Mouse (Mus musculus) layer of hippocampus, adult 2 months (tissue): ENCODE data around the gene Gm20489. TPM values are rescaled to one million over a fixed set of nuclear protein-coding genes. Genes with fewer than 3 reads are reported as not detected.

Experiments used
- DNase-seq, 2 experiments: peaks; one replicate each; pipeline ENCODE4 v3.0.0; 2022; ENCODE audit warnings: low spot score in 2 of 2
- H3K27ac ChIP-seq: fragments of 200-600 bp; 2 replicates; pipeline ENCODE4 v1.8.1; 2022
- H3K4me3 ChIP-seq: fragments of 200-600 bp; 2 replicates; pipeline ENCODE4 v1.8.1; 2022; ENCODE audit warnings: mild to moderate bottlenecking
- CTCF ChIP-seq: fragments of 200-600 bp; conservative IDR thresholded peaks from 2 replicates; pipeline ENCODE4 v1.8.1; 2022; ENCODE audit warnings: antibody characterized with exemption, mild to moderate bottlenecking, moderate library complexity
- total RNA-seq, 2 experiments: library from RNA; stranded (reverse); gene quantifications; 2 replicates each; pipeline ENCODE4 v1.2.3; 2021

Gm20489 gene
- total RNA-seq, 2 experiments from 2014 or later, result not detected

- Histone ChIP-seq H3K27ac (peak within 1 kb of the TSS; percentile 82), H3K4me3 (peak within 1 kb of the TSS; percentile 64)
- DNase-seq, result peak; percentile 78 to 87
- TF ChIP-seq CTCF, result no peak
Observed at GRCm38 (mm10) chrX:101253952-101254729, 14.7 kb downstream of the Gm20489 start, which contains the start of gene Foxo4. Gene Foxo4 (plus strand): TSS chrX:101254528.

DNA sequence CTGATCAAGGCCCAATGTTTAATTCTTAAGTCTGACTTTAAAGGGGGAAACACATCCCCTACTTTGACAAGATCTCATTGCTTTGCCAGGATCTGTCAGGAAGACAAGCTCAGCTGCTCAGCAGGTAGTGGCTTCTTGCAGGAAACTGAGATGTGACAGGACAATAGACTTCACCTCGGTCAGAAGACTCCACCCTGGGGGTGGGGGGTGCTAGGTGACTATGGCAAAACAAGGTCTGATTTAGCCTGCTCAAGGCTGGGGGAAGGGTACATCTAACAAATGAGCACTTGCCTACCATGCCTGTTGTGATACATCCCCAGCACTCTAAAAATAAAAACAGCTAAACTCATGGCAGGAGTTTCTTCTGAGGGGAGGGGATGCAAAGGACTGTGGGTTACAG, 23.8 kb downstream of the Gm20489 start:
- no peak overlapping the region for H3K27ac ChIP-seq
- TF ChIP-seq CTCF, result no peak
- H3K4me3 ChIP-seq, result no peak overlapping the region
- no peak for DNase-seq

DNA sequence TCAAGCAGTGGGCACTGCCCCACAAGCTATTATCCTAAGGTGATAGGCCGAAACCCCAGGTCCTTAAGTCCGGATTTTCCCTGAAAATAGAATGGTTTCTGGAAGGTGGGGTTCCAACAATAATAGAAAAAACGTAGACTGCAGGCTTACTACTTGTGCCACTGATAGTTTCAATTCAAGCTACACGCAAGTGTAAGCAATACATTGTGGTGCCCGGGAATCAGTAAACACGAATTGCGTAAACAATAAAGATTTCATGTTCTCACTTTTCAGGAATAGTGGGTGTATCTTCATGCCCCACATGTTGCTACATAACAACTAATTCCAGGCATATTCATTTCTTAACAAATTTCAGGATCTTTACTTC, 46.0 kb downstream of the Gm20489 start:
- no peak for TF ChIP-seq CTCF
- no peak for DNase-seq
- H3K27ac ChIP-seq, result peak overlapping the region; percentile 84
- peak overlapping the region; percentile 65 for H3K4me3 ChIP-seq

- Histone ChIP-seq H3K27ac (peak within 1 kb of the TSS; percentile 92), H3K4me3 (peak within 1 kb of the TSS; percentile 65)
- DNase-seq, result peak; percentile 79 to 91
- no peak for TF ChIP-seq CTCF
Observed at GRCm38 (mm10) chrX:101221834-101222795, 46.7 kb downstream of the Gm20489 start, which contains the start of gene Snx12. Gene Snx12 (minus strand): TSS chrX:101222563.

Other genes starting within 250 kb of the Gm20489 start
- under 1 TPM in 1 of 2 experiments, not detected in 1; 0.15 TPM for gene Tex11, start 209.4 kb downstream of the Gm20489 start, total RNA-seq
- gene Slc7a3, start 183.0 kb downstream of the Gm20489 start, total RNA-seq, result 1 to 10 TPM; 4.9 to 5.4 TPM
- gene Snx12, start 46.5 kb downstream of the Gm20489 start, total RNA-seq, result 10 to 100 TPM; 82.6 to 98.8 TPM
- gene Foxo4, start 14.5 kb downstream of the Gm20489 start, total RNA-seq, result 10 to 100 TPM; 19.8 to 24.0 TPM
- gene Gm614, start 5.0 kb downstream of the Gm20489 start, total RNA-seq, result not detected
- gene Il2rg, start 768 bp downstream of the Gm20489 start, total RNA-seq, result 1 to 10 TPM in 1 of 2 experiments, under 1 TPM in 1; 0.83 to 1.2 TPM
- 10 to 100 TPM; 29.5 to 36.6 TPM for gene Med12, start 5.0 kb upstream of the Gm20489 start, total RNA-seq
- gene Nlgn3, start 30.1 kb upstream of the Gm20489 start, total RNA-seq, result 100 to 1,000 TPM; 178 to 182 TPM
- gene Gjb1, start 107.4 kb upstream of the Gm20489 start, total RNA-seq, result 10 to 100 TPM in 1 of 2 experiments, 1 to 10 TPM in 1; 9.0 to 11.2 TPM
- gene Zmym3, start 151.8 kb upstream of the Gm20489 start, total RNA-seq, result 100 to 1,000 TPM; 176 to 179 TPM
- gene Nono, start 160.3 kb upstream of the Gm20489 start, total RNA-seq, result 100 to 1,000 TPM; 132 to 144 TPM
- gene Itgb1bp2, start 180.1 kb upstream of the Gm20489 start, total RNA-seq, result 1 to 10 TPM in 1 of 2 experiments, under 1 TPM in 1; 0.82 to 1.4 TPM